Mouse (Mus musculus) heart, embryonic 13.5 days (tissue): Measurements from ENCODE around the gene 1810062G17Rik. TPM values are rescaled to one million over a fixed set of nuclear protein-coding genes. Genes with fewer than 3 reads are reported as not detected.

Experiments
- ATAC-seq: fragments of 200-750 bp; cut with Nextera tagmentation; 2 replicates; pipeline ENCODE4 v1.8.0; 2017; ENCODE audit warnings: moderate TSS enrichment; ENCODE audit not compliant: insufficient number of reproducible peaks, low FRiP score, low TSS enrichment; ENCODE audit errors: extremely low read depth
- H3K27ac ChIP-seq: fragments of 300-500 bp; sonication (generic); replicated peaks from 2 replicates; pipeline ENCODE4 v1.5.1; 2015; ENCODE audit warnings: moderate library complexity, mild to moderate bottlenecking, inconsistent platforms
- H3K27me3 ChIP-seq: fragments of 300-500 bp; sonication (generic); replicated peaks from 2 replicates; pipeline ENCODE4 v1.6.1; 2015; ENCODE audit warnings: mild to moderate bottlenecking, inconsistent platforms
- H3K36me3 ChIP-seq: fragments of 300-500 bp; sonication (generic); 2 replicates; pipeline ENCODE4 v1.6.1; 2015; ENCODE audit warnings: mild to moderate bottlenecking, inconsistent platforms
- H3K4me1 ChIP-seq: fragments of 300-500 bp; sonication (generic); 2 replicates; pipeline ENCODE4 v1.6.1; 2015; ENCODE audit warnings: inconsistent platforms
- H3K4me2 ChIP-seq: fragments of 300-500 bp; sonication (generic); 2 replicates; pipeline ENCODE4 v1.6.1; 2015; ENCODE audit warnings: inconsistent platforms, mild to moderate bottlenecking, moderate library complexity
- H3K4me3 ChIP-seq: fragments of 300-500 bp; sonication (generic); 2 replicates; pipeline ENCODE4 v1.5.1; 2015; ENCODE audit warnings: moderate library complexity, mild to moderate bottlenecking, inconsistent platforms
- H3K9ac ChIP-seq: fragments of 300-500 bp; sonication (generic); 2 replicates; pipeline ENCODE4 v1.6.1; 2015; ENCODE audit warnings: inconsistent platforms, mild to moderate bottlenecking, moderate library complexity
- H3K9me3 ChIP-seq: fragments of 300-500 bp; sonication (generic); 2 replicates; pipeline ENCODE4 v1.6.1; 2016; ENCODE audit warnings: inconsistent platforms
- WGBS: fragments of 180-500 bp; shearing (Covaris S2); methylation state at CpG from one replicate; pipeline ENCODE4 v1.1.7; 2015; ENCODE audit warnings: mixed read lengths; 5-methylcytosine and 5-hydroxymethylcytosine counted together
- polyA plus RNA-seq: library from polyadenylated mRNA; unstranded; fragments of >200 nt; fragmentation: Nextera tagmentation; extraction: Ambion mirVana; gene quantifications from 2 replicates; pipeline ENCODE4 v1.2.1, GENCODE M21; 2015

The 1810062G17Rik gene
- polyA plus RNA-seq, 1 experiment from 2014 or later: 1.4 TPM

- Histone ChIP-seq H3K9ac (no peak overlapping the region), H3K27ac (no peak overlapping the region), H3K4me2 (no peak overlapping the region), H3K27me3 (no peaks in the 10 kb centered on the region), H3K9me3 (no peaks in the 10 kb centered on the region), H3K36me3 (no peaks in the 10 kb centered on the region), H3K4me3 (no peak overlapping the region), H3K4me1 (no peaks in the 10 kb centered on the region)
- 61% methylated on average over 10 of the region's 10 CpGs for WGBS
- ATAC-seq: no peak
Observed at GRCm38 (mm10) chr3:36505809-36506735, 30.3 kb downstream of the 1810062G17Rik start.

DNA sequence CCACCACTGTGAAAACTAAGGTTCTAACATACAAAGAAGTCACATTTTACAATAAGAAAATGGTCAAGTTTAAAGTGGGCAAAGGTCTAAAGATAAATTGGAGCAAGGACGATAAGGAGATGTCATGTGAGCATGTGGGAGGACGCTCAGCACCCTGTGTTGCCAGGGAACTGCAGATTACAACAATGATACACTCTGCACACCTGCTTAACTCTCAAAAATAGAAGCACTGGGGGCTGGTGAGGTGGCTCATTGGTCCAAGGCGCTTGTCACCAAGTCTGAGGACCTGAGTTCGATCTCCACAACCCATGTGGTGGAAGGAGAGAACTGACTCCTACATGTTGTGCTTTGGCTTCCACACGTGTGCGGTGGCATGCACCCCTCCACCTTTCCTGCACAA lies 35.8 kb downstream of the 1810062G17Rik start:
- Histone ChIP-seq H3K36me3 (no peaks in the 10 kb centered on the region), H3K4me1 (no peaks in the 10 kb centered on the region), H3K27ac (no peak overlapping the region), H3K4me3 (no peak overlapping the region), H3K4me2 (no peak overlapping the region), H3K9ac (no peak overlapping the region), H3K27me3 (peaks cover 3% of the 10 kb centered on the region; the same call in 1 of the 2 replicates), H3K9me3 (no peaks in the 10 kb centered on the region)
- 70% methylated on average over 6 of the region's 6 CpGs for WGBS
- no peak for ATAC-seq

- no peak for ATAC-seq
- Histone ChIP-seq H3K4me1 (peaks cover 9% of the 10 kb centered on the region; the same call in 1 of the 2 replicates), H3K27ac (no peak overlapping the region), H3K4me2 (no peak overlapping the region), H3K9me3 (no peaks in the 10 kb centered on the region), H3K36me3 (no peaks in the 10 kb centered on the region), H3K27me3 (peaks cover 32% of the 10 kb centered on the region), H3K4me3 (no peak overlapping the region), H3K9ac (no peak overlapping the region)
- WGBS: 75% methylated on average over 9 of the region's 9 CpGs
Observed at GRCm38 (mm10) chr3:36516196-36516595, 40.5 kb downstream of the 1810062G17Rik start.

DNA sequence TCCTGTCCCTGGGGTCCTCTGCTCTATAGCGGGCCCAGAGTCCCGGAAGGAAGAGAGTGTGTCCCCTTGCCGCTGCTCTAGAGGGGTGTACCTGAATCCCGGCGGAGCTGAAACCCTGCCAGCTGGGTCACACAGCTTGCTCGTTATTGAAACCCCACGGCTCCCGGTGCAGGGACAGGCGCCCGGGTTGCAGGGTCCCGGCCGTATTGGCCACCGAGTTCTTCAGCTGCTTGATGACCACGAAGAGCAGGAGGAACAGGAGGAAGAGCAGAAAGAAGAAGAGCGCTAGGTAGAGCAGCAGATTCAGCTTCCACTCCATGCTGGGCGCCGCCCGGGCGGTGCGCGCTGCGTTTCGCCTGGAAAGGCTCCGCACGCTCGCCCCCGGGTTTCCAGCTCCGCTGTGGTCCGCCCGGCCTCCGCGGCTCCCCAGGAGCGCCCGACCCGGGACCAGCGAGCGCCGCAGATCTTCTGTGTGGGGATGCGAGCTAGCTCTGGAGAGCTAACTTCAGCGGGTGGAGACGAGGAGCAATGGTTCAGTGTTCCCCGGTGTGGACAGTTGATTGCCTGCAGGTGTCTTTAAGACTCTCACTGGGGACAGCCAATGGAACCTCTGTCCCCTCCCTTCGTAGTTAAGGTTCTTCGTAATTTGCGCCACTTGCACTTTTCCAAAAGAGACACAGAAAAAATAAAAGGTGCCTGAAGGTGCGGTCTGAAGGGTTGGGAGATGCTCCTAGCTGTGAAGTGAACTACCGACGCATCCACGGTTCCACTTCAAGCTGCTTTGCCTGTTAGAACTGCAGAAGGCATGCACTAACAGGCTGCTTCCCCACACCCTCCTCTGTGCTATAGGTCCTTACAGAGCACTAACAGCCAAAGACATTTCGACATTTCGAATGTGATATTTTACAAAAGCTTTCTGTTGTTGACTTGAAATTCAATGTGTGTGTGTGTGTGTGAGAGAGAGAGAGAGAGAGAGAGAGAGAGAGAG lies 45.6 kb downstream of the 1810062G17Rik start, which contains the start of gene Gm11549:
Gm11549 (minus strand) TSS at position 741 of the 988 bp plus-strand sequence.
- Histone ChIP-seq H3K4me2 (peak within 1 kb of the TSS; percentile 83), H3K9ac (peak within 1 kb of the TSS; percentile 80), H3K4me3 (peak within 1 kb of the TSS; percentile 63), H3K27ac (no peak within 1 kb of the TSS), H3K36me3 (no peaks in the 10 kb centered on the region), H3K27me3 (peaks cover 44% of the 10 kb centered on the region), H3K4me1 (peaks cover 19% of the 10 kb centered on the region; the same call in 1 of the 2 replicates), H3K9me3 (no peaks in the 10 kb centered on the region)
- no peak for ATAC-seq
- WGBS: 2% methylated on average over 51 of the region's 51 CpGs

DNA sequence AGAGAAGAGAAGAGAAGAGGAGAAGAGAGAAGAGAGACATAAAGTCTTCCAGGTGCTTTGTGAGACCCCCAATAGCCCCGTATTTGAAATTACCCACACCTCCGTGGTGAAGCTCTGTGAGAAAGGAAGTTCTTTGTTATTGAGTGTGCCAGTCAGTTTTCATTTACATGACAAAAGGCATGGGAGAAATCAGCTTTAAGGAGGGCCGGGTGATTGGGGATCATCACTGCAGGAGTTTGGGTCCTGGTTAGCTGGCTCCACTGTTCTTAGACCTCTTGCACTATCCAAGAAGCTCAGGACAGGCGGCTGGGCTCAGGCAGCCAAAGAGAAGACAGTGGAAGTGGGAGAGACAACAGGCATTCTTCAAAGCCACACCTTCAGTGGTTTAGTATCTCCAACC lies 46.4 kb downstream of the 1810062G17Rik start:
- H3K4me1 ChIP-seq: peaks cover 19% of the 10 kb centered on the region; the same call in 1 of the 2 replicates
- peaks cover 44% of the 10 kb centered on the region for H3K27me3 ChIP-seq
- H3K4me3 ChIP-seq: no peak overlapping the region
- H3K9ac ChIP-seq: no peak overlapping the region
- peak overlapping the region; percentile 83 for H3K4me2 ChIP-seq
- WGBS: 23% methylated on average over 4 of the region's 4 CpGs
- H3K27ac ChIP-seq: no peak overlapping the region
- no peak for ATAC-seq
- H3K9me3 ChIP-seq: no peaks in the 10 kb centered on the region
- H3K36me3 ChIP-seq: no peaks in the 10 kb centered on the region

- Histone ChIP-seq H3K27ac (no peak overlapping the region), H3K36me3 (no peaks in the 10 kb centered on the region), H3K4me2 (no peak overlapping the region), H3K9ac (no peak overlapping the region), H3K9me3 (no peaks in the 10 kb centered on the region), H3K27me3 (peaks cover 33% of the 10 kb centered on the region), H3K4me3 (no peak overlapping the region), H3K4me1 (peaks cover 19% of the 10 kb centered on the region; the same call in 1 of the 2 replicates)
- no peak for ATAC-seq
- 46% methylated on average over 3 of the region's 3 CpGs for WGBS
Observed at GRCm38 (mm10) chr3:36524466-36524865, 48.7 kb downstream of the 1810062G17Rik start.

DNA sequence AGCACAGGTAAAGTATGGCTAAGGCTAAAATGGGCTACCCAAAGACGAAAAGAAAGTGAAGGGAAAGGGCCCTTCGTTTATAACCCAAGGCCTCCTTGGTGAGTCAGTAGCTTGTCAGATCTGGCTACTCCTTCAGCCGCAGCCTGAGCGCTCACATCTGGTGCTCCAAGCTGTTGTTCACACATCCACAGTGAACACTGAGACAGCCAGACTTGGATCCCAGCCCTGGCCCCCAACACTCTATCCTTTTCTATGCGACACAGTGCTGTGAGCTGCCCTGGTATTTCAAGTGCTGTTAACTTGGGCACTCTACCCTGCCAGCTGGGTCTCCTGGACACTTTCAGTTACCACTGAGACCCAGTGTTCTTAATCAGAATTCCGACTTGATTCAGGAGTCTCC lies 54.6 kb downstream of the 1810062G17Rik start:
- Histone ChIP-seq H3K4me2 (peak overlapping the region; percentile 73; the same call in 1 of the 2 replicates), H3K9me3 (no peaks in the 10 kb centered on the region), H3K27me3 (0 out of 2 replicates have a peak, but pooled peaks cover 11% of the 10 kb centered on the region), H3K4me3 (no peak overlapping the region), H3K4me1 (peaks cover 38% of the 10 kb centered on the region), H3K36me3 (no peaks in the 10 kb centered on the region), H3K9ac (no peak overlapping the region), H3K27ac (peak overlapping the region; percentile 73)
- 39% methylated on average over 6 of the region's 6 CpGs for WGBS
- ATAC-seq: peak; percentile 54; the same call in 1 of the 2 replicates

- Histone ChIP-seq H3K9ac (no peak overlapping the region), H3K4me2 (peak overlapping the region; percentile 73), H3K4me3 (no peak overlapping the region), H3K4me1 (peaks cover 38% of the 10 kb centered on the region), H3K27ac (peak overlapping the region; percentile 73), H3K9me3 (no peaks in the 10 kb centered on the region), H3K36me3 (no peaks in the 10 kb centered on the region), H3K27me3 (0 out of 2 replicates have a peak, but pooled peaks cover 11% of the 10 kb centered on the region)
- no peak for ATAC-seq
- WGBS: 32% methylated on average over 5 of the region's 5 CpGs
Observed at GRCm38 (mm10) chr3:36530781-36531180, 55.0 kb downstream of the 1810062G17Rik start.

GRCm38 (mm10) chr3:36531242-36531641 lies 55.5 kb downstream of the 1810062G17Rik start:
- no peaks in the 10 kb centered on the region for H3K9me3 ChIP-seq
- no peak overlapping the region for H3K9ac ChIP-seq
- 0 out of 2 replicates have a peak, but pooled peaks cover 11% of the 10 kb centered on the region for H3K27me3 ChIP-seq
- H3K4me1 ChIP-seq: peaks cover 38% of the 10 kb centered on the region
- WGBS: 33% methylated on average over 2 of the region's 2 CpGs
- peak overlapping the region; percentile 73 for H3K4me2 ChIP-seq
- no peaks in the 10 kb centered on the region for H3K36me3 ChIP-seq
- ATAC-seq: no peak
- no peak overlapping the region for H3K4me3 ChIP-seq
- peak overlapping the region; percentile 73 for H3K27ac ChIP-seq
